Mouse (Mus musculus): ENCODE measurements at regions not wholly inside any gene's neighbourhood (a gene's known extent, or its start where the extent isn't known, plus 50 kb on each side); places are given as distances from the start of the nearest gene placed in this dataset.

DNA sequence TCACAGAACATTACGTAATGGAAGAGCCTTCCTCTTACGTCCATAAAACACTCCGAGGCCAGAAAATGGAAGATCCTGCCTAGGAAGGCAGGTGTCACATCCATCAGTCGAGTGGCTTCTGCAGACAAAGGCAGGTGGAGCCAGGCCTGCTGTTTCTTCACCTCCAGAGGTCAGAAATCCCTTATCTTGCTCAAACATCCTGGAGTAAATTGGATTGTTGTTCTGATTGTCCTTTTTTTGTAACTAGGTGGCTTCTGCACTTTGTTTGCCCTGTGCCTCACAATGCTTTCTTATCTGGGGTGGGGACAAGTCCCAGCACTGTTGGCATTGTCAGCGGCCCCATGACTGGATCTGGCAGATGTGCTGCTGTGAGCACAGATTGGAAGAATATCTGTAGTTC is 106.5 kb downstream of the Nptx2 start:
- WGBS = 89% methylated on average over 5 of the region's 5 CpGs
- peaks cover 5% of the 10 kb centered on the region; the same call in 1 of the 2 replicates for H3K4me1 ChIP-seq (ENCODE audit: control insufficient read depth, insufficient read depth, low read length)
- no peak overlapping the region for H3K4me3 ChIP-seq (ENCODE audit: insufficient read depth, low read depth, low read length)
- no peak overlapping the region for H3K27ac ChIP-seq (ENCODE audit: insufficient read depth, low read depth, low read length)
- no peak for TF ChIP-seq POLR2A (IDR thresholded peaks at IDR 0.05; ENCODE audit: insufficient read depth, low read depth, low read length)
- TF ChIP-seq CTCF (IDR thresholded peaks at IDR 0.05; ENCODE audit: insufficient read depth, low read depth, low read length) = no peak

GRCm38 (mm10) chr5:144662031-144662430 is 99.6 kb downstream of the Tmem130 start:
- WGBS = 79% methylated on average over 3 of the region's 3 CpGs
- Histone ChIP-seq H3K27ac (ENCODE audit: insufficient read depth, low read depth, low read length) (no peak overlapping the region), H3K4me3 (ENCODE audit: insufficient read depth, low read depth, low read length) (no peak overlapping the region), H3K4me1 (ENCODE audit: control insufficient read depth, insufficient read depth, low read length) (no peaks in the 10 kb centered on the region)
- TF ChIP-seq POLR2A (IDR thresholded peaks at IDR 0.05; ENCODE audit: insufficient read depth, low read depth, low read length) (no peak), CTCF (IDR thresholded peaks at IDR 0.05; ENCODE audit: insufficient read depth, low read depth, low read length) (no peak)

- Histone ChIP-seq H3K4me3 (ENCODE audit: insufficient read depth, low read depth, low read length) (no peak overlapping the region), H3K4me1 (ENCODE audit: control insufficient read depth, insufficient read depth, low read length) (0 out of 2 replicates have a peak, but pooled peaks cover 2% of the 10 kb centered on the region), H3K27ac (ENCODE audit: insufficient read depth, low read depth, low read length) (no peak overlapping the region)
- TF ChIP-seq POLR2A (IDR thresholded peaks at IDR 0.05; ENCODE audit: insufficient read depth, low read depth, low read length) (no peak), CTCF (IDR thresholded peaks at IDR 0.05; ENCODE audit: insufficient read depth, low read depth, low read length) (no peak)
- WGBS = 81% methylated on average over 9 of the region's 9 CpGs
These were observed 97.6 kb downstream of the Tmem130 start for GRCm38 (mm10) chr5:144663981-144664380.

DNA sequence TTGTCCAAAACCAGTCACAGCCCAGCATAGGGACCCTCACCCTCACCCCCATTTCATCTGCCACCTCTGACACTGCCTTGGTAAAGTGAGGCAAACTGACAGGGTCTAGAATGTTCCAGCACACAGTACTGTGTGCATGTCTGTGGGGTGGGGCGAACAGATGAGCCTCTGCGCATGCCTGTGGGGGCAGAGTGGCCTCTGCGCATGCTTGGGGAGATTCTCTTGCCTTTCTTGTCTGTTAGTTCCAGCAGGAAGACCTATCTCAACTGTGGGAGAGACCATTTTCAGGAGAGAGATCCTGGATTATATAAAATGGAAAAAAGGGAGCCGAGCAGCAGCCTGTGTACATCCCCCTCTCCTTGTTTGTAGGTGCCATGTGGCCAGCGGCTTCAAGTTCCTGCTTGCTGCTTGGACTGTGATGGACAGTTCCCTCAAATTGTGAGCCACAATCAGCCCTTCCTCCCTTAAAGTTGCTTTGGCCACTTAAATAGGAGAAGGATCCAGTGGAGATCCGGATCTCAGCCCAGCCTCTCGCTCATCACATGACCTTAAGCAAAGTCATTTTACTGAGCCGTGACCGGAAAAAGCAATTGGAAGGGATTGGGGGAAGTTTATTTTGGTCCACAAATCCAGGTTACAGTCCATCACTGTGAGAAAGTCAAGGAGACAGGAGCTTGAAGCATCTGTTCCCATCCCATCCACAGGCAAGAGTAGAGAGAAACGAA is 96.9 kb downstream of the Tmem130 start:
- Histone ChIP-seq H3K27ac (ENCODE audit: insufficient read depth, low read depth, low read length) (no peak overlapping the region), H3K4me3 (ENCODE audit: insufficient read depth, low read depth, low read length) (no peak overlapping the region), H3K4me1 (ENCODE audit: control insufficient read depth, insufficient read depth, low read length) (0 out of 2 replicates have a peak, but pooled peaks cover 2% of the 10 kb centered on the region)
- whole genome bisulfite sequencing = 90% methylated on average over 10 of the region's 10 CpGs
- TF ChIP-seq POLR2A (IDR thresholded peaks at IDR 0.05; ENCODE audit: insufficient read depth, low read depth, low read length) (no peak), CTCF (IDR thresholded peaks at IDR 0.05; ENCODE audit: insufficient read depth, low read depth, low read length) (no peak)

GRCm38 (mm10) chr5:144668060-144668459 is 93.6 kb downstream of the Tmem130 start:
- 49% methylated on average over 3 of the region's 3 CpGs for WGBS
- Histone ChIP-seq H3K4me3 (ENCODE audit: insufficient read depth, low read depth, low read length) (no peak overlapping the region), H3K27ac (ENCODE audit: insufficient read depth, low read depth, low read length) (no peak overlapping the region), H3K4me1 (ENCODE audit: control insufficient read depth, insufficient read depth, low read length) (0 out of 2 replicates have a peak, but pooled peaks cover 2% of the 10 kb centered on the region)
- TF ChIP-seq POLR2A (IDR thresholded peaks at IDR 0.05; ENCODE audit: insufficient read depth, low read depth, low read length) (no peak), CTCF (IDR thresholded peaks at IDR 0.05; ENCODE audit: insufficient read depth, low read depth, low read length) (no peak)

- 92% methylated on average over 13 of the region's 13 CpGs for WGBS
- no peaks in the 10 kb centered on the region for H3K4me1 ChIP-seq (ENCODE audit: control insufficient read depth, insufficient read depth, low read length)
- TF ChIP-seq CTCF (IDR thresholded peaks at IDR 0.05; ENCODE audit: insufficient read depth, low read depth, low read length) (no peak), POLR2A (IDR thresholded peaks at IDR 0.05; ENCODE audit: insufficient read depth, low read depth, low read length) (no peak)
- no peak overlapping the region for H3K27ac ChIP-seq (ENCODE audit: insufficient read depth, low read depth, low read length)
- no peak overlapping the region for H3K4me3 ChIP-seq (ENCODE audit: insufficient read depth, low read depth, low read length)
These were observed 82.5 kb downstream of the Tmem130 start for GRCm38 (mm10) chr5:144678815-144679750.

- H3K27ac ChIP-seq (ENCODE audit: insufficient read depth, low read depth, low read length) = no peak overlapping the region
- H3K4me1 ChIP-seq (ENCODE audit: control insufficient read depth, insufficient read depth, low read length) = peaks cover 7% of the 10 kb centered on the region
- H3K4me3 ChIP-seq (ENCODE audit: insufficient read depth, low read depth, low read length) = no peak overlapping the region
- WGBS = 53% methylated on average over 1 of the region's 1 CpGs
- no peak for TF ChIP-seq POLR2A (IDR thresholded peaks at IDR 0.05; ENCODE audit: insufficient read depth, low read depth, low read length)
- TF ChIP-seq CTCF (IDR thresholded peaks at IDR 0.05; ENCODE audit: insufficient read depth, low read depth, low read length) = no peak
These were observed 77.4 kb downstream of the Tmem130 start for GRCm38 (mm10) chr5:144684184-144684583.

Measured in olfactory bulb, adult 2 months (tissue).